Mouse (Mus musculus) spleen, postnatal 14 days (tissue): ENCODE measurements at regions not wholly inside any gene's neighbourhood (a gene's known extent, or its start where the extent isn't known, plus 50 kb on each side); places are given as distances from the start of the nearest gene placed in this dataset.
"Not testable (repeated sequence)": the region's sequence is repeated elsewhere in the genome, so short reads cannot be mapped to it uniquely, and the experiment has no call there.

Experiments used
- DNase-seq, 2 experiments: peaks; one replicate each; pipeline ENCODE4 v3.0.0; 2021 to 2022; ENCODE audit warnings: low spot score in 2 of 2

DNA sequence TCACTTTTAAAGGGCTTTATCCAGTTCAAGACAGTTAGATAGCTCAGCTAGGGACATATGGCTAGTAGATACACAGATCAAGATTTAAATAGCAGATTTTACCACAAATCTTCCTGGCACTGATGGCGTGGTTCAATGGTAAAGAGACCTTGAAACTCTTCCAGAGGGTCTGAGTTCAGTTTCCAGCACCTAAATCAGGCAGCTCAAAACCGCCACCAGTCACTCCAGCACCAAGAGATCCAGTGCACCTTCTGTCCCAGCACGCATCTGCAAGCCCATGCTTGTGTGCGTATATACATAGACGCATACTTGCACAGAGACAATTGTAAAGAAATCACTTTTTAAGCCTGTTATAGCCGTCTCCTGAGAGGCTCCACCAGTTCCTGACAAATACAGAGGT is 454.0 kb upstream of the Jmjd1c start:
- DNase-seq, result no peak

DNA sequence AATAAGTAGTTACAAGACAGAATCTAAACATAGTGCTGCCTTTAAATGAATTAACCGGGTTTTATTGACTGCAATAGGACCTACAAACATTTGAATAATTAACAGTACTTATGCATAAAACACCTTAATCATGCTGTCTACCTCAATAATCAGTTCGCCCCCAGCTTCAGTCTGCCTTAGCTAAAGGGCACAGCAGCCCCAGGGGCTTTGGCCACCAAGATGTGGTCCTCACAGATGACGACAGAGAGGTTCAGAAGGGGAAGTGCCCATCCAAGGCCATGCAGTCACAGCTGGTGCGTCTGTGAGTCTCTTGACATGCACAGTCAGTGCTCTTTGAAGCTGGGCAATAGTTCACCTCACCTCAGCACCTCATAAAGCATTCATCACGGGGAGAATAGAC is 452.8 kb upstream of the Jmjd1c start:
- DNase-seq, result no peak

DNA sequence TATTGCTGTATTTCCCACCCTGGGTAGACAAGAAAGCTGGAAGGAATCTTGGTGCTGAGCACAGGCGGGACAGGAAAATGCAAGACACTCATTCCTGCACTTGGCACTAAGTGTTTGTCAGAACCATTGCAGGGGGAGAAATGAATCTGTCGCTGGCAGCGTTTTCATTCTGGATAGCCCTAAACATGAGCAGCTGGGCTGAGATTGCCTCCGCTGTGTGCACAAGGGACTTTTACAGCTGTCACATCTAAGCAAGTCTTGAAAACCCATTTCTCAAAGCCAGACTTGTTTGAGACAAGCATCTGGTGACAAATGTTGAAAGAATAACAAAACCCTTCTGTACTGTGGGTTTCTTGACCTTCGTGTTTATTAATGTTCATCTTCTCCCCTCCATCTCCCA is 438.4 kb upstream of the Jmjd1c start:
- no peak for DNase-seq

DNA sequence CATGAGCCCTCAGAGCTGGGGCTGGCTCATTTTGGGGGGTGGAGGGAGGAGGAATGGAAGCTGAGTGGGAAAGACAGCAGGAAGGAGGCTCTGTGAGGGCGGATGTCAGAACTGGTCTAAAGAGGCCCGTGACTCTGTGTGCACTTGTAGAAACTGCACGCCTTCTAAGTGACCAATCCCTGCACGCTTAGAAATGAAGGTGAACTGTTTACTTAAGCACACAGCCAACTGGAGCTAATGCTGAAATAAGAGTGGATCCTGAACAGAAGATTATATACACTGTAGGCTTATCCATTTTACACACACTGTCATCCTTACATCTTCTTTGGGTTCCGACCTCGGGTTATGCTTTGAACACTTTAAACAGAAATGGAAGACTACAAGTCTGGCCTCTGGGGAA is 412.8 kb upstream of the Jmjd1c start:
- DNase-seq, result no peak

DNA sequence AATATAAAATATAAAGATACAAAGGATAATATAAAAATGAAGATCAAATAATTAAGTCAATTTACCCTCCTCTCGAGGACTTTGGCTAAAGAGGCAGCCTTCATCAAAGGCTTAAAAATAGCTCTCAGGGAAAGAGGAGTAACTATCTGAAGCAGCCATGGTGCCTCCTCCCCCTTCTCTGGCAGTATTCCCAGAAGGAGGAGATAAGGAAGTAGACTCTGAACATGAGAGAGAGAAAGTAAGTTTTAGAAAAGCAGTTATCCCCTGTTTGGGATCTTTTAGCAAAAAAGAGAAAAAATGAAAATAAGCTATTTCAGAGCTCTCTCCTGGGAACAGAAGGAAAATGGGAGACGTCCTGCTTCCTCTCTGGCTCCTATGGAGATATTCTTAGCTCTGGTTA is 406.7 kb upstream of the Jmjd1c start:
- not testable (repeated sequence) for DNase-seq

DNA sequence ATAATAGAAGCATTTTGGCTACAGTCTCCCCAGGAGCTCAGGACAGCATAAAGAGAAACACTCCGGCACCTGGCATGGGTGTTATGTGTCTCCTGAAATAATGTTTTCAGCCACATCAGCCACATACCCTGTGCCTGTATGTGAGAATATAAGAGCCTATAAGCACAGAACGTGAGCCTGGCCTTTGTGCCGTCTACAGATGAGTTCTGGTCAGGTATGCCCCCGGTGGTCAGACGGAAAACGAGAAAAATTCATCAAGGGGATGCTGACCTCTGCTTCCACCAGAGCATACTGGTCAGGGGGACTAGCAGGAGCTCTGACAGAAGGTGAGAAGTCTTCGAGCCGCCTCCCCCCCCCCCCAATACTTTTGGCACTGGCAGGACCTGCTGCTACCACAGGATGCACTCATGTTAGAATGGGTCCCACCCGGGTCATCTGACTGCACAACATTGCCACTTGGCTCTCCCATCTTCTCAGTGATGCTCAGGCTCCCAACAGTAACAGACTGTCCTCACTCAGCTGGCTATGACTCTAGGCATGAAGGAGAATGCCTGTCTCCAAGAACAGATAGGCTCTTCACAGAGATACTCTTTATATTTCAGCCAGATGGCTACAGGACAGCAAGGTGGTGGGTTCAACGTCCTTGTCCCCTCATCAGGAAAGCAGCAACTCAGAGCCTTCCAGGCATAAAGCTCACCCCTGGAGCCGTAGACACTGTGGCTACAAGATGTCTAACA is 401.2 kb upstream of the Jmjd1c start:
- no peak for DNase-seq

DNA sequence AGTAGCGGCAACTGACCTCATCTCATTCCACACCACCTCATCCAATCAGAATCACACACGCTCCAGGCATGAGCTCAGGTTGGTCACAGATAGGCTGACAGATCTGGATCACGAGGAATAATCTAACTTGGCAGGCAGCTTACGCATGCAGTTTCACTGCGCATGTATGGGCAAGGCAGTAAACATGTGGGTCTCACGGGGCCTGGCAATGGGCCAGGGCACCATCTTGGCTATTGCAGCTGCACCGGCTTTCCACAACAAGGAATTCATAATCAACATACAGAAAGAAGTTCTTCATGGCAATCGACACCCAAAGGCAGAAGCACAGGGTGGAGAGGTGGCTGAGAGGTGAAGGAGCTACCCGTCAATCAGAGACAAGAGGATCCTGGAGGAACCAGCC is 381.0 kb upstream of the Jmjd1c start:
- DNase-seq, result not testable (repeated sequence)

DNA sequence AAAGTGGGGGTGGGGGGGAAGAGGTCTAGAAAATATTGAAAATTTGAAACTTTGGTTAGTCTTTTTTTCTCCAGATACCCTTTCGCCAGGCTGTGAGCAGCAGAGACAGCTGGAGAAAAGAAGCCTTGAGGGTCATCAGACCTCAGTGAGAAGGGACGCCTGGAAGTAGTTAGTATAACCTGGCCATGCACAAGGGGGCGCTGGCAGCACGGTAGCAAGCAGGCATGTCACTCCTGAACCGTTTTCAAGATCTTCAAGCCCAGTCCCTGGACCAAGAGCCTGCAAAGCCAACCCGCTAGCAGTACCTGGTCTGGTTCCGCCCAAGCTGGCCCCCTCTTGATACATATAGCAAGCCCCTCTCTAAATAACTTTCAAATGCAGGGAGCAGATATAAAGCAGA is 378.0 kb upstream of the Jmjd1c start:
- DNase-seq, result no peak

DNA sequence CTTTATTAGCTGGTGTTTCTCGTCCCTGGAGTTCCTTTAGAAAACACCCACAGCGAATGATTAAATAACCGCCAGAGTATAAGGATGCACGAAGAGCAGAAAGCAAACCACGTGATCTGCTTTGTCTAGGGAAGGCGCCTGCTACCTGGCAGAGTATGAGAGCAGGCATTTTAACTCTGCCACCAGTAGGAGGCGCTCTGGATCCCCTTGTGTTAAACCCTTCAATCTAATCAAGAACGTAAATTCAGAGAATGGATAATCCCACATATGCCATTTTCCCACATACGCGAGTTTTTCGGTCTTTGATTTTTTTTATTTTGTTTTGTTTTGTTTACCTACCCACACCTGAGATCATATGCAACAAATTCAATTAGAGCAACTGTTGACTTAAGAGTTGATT is 376.1 kb upstream of the Jmjd1c start:
- no peak for DNase-seq

DNA sequence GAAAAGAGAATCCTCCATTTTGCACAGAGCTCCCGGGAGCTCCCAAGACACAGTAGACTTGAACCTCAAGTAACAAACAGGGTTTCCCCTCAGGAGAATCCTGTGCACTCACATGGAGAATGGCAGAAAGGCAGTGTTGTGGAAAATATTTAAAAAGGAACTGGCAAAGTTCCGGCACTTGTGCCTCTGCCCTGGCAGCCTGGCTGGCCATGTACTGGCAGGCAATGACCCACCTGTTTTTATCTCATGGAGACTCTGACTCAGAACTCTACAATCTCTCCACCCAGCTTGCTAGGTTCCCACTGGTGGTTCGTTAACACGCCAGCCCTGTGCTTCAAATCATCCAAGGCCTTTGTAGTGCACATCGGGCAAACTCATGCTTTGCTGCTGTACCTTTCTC is 362.3 kb upstream of the Jmjd1c start:
- no peak for DNase-seq

DNA sequence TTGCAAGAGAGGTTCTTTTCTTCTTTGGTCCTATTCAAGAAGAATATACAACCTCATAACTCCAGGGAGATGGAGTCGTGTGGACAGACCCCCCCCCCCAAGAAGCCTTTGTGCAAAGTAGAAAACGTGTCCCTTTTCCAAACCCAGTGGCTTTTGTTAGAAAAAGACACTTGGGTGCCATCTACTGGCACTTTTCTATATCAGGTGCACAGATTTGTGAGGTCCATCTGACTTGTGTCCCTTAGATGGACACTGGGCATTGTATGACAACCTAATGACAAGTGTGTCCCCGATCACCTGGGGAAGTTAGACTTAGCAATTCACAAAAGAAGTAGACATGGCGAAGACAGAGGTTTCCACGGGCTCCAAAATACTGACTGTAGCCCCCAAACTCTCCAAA is 361.1 kb upstream of the Jmjd1c start:
- no peak for DNase-seq

DNA sequence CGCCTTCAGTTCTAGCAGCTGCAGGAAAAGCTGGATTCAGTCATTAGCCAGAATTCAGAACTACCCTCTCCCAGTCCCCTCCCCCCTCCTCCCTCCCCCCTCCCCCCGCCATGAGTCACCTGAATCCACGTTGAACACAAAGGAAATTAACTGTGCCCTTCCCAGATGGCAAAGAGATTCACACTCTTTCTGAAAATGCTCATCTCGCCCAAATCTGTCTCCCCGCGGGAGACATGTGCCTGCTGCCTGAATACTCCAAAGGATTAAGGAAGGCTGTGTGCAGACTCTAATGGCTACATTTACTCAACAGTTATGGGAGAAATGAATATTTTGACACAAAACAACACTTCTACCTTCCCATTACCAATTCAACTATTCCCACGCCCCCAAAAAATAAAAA is 356.9 kb upstream of the Jmjd1c start:
- no peak for DNase-seq

DNA sequence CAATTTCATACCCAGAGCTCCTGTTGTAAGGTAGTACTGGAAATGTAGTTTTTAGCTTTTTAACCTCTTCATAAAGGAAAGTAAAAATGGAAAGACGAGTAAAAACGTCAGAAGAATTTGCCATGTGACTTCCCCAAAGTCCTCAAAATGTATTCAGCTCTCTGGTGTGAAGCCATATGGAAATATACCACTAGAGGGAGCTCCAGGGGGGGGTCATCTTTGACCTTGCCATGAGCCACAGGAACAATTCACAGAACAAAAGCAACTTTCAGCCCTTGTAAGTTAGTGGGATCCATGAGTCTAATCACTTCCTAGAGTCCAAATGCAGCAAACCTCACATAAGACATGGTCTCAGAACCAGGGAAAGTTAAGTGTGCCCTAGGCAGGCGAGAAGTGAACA is 354.1 kb upstream of the Jmjd1c start:
- DNase-seq, result no peak

DNA sequence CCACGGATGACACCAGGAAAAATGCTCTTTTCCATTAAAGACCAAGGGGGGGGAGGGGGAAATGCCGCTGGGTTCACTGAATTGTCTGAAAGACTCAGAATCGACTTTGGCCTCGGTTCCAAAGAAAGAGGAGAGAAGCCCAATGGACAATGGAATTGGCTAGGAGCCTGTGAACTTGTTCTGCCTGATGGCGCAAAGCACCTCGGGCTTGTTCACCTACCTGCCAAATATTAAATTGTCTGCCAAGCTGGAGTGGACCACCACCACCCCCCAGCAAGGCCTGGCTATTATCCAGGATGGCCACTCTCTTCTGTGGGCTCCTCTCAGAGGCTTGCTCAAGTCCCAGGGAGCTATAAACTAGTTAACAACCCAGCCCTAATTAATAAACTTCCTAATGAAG is 352.7 kb upstream of the Jmjd1c start:
- DNase-seq, result no peak

DNA sequence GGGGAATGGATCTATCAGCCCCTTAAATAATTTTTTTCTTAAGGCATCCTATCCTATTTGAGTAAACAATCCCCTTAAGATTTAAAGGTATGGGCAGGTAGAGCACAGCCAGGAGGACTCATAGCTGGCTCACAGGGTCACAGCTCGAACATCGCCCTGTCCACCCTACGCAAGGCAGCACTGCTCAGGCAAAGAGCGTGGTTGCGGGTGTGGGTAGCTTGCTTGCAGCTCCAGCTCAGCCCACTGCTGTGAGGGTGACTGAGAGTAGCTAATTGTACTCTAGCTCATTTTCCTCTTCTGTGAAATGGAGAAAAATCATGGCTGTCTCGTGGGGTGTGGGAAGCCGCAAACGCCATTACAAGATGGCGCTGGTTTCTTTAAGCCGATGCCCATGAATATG is 350.1 kb upstream of the Jmjd1c start:
- no peak for DNase-seq

DNA sequence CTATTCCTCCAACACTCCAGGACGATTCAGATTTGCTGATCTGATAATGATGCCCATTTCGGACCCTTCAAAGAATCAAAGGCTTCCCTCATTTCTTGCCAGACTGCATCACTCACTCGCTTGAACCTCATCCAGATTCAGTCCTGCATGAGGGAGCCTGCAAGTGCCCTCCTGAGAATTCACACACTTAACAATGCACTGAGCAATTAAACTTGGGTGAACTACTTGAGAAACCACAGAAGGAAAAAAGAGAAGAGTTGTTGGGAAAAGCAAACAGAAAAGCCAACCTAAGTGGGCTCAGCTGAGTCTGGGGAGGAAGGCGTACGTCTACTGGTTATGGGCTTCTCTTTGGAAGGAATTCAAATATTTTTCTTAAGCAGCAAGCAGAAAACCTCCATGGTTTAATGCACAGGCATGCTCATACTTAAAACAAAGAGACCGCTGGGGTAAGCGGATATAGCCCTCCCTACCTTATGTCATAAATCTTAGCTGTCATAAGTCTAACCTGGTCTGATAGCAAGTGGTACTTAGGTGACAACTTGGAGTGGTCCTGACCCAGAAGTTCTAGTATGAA is 343.6 kb upstream of the Jmjd1c start:
- DNase-seq, result no peak

DNA sequence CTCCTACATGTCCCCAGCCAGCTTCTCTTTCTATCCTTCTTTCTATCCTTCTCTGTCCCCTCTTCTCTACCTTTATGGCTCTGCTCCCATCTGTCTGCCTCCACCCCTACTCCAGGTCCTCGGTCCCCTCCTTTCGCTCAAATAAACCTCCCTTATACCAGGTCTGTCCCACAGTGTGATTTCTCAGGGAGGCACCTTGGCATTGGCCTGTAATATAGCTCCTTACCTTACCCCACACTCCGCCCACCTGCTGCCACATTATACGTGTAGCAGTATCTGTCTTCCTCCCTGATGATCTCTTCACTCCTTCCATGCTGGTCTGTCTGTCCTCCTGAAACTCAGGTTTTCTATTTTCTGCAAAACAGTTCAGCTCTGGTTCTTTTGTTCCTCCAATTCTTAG is 339.1 kb upstream of the Jmjd1c start:
- no peak for DNase-seq

DNA sequence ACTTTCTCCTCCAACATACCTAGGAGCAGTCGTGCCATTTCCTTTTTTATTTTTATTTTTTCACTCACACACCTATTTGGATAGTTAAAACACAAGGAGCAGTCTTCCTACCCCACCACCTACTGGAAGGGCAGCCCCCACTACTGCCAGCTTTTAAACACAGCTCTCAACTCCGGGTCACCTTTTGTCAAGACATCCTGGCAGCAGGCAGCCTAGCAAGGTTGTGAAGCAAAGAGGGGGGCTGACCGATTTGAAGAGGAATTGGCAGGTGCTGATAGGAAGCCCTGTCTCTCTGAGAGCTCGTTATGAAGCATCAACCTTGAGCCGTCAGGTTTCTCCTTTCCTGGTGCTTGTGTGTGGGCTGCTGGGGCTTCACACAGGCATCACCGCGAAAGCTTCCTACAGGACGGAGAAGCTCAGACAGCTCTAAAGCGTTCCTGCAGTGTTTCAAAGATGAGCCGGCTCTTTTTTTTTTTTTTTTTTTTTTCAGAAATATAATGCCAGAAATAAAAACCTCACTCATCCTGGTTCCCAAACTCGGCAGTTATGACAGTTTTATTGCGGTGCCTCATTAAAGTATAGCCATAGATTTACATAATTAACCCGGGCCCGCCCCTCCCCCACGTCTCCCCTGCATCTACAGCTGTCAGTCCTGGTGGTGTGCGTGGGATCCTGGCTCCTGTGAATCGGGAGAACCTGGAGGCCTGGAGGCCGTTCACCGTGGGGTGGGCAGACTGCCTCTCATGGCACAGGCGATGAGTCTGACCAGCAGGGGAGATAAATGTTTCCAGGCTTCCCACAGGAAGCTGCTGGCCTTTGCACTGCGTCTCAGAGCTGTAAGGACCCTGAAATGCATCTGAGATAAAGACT is 325.5 kb upstream of the Jmjd1c start:
- no peak for DNase-seq

DNA sequence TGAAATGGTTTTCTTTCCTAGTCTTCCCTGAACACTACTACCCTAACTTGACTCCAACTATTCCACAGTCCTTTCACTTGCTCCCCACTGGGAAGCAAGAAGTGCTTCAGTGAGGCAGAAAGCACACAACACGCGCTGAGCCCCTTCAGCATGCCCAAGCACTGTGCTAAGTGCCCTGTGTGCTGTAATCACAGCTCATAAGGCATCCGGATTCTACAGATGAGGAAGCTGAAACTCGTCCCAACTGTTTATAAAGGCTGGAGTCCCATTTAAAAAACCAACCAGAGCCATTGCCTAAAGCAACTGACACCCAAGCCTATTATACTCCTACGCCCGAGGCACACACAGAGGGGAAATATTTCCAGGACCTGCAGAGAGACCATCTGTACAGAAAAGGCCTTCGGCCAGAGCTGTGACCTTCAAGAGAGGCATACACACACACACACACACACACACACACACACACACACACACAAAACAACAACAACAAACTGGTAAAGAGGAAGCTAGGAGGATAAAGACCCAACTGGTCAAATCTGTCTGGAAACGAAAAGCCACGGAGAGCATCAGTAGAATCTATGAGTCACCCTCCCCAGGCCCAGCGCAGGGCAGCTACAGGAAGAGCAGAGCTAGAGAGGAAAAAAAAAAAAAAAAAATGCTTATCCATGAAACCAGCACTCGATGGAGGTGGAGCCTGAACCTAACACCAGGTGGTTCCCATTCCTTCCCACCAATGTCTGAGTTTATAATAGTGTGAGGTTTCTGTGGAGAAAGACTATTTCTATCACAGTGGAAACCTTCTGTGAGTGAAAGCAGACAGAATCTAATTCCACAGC is 315.4 kb upstream of the Jmjd1c start:
- DNase-seq, result no peak

DNA sequence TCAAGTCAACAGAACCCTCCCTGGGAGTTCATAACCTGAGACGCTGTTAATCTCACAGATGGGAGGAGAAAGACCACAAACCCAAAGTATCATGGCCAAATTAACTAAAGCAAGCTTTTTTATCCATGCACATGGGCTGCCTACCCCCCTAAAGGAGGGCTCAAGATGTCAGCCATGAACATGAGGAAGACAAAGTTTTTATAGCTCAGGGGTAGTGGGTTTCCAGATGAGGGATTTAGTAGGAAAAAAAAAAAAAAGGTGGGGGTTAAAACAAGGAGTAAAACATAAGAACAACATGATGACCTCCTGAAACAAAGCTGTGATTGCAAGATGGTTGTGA is 314.8 kb upstream of the Jmjd1c start:
- no peak for DNase-seq

DNA sequence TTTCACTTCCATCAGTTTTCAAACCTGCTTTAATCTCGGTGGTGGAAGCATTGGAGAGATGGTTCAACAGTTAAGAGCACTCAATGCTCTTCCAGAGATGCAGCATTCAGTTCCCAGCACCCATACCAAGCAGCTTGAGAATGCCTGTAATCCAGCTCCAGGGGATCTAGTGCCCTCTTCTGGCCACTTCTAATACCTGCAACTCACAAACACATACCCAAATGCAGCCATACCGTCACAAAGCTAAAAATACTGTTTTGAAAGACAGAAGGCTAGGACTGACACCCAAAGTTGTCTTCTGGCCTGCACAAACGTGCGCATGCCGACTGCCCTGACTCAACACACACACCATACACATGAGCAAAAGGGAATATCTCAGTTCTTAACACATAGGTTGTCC is 313.9 kb upstream of the Jmjd1c start:
- DNase-seq, result no peak

DNA sequence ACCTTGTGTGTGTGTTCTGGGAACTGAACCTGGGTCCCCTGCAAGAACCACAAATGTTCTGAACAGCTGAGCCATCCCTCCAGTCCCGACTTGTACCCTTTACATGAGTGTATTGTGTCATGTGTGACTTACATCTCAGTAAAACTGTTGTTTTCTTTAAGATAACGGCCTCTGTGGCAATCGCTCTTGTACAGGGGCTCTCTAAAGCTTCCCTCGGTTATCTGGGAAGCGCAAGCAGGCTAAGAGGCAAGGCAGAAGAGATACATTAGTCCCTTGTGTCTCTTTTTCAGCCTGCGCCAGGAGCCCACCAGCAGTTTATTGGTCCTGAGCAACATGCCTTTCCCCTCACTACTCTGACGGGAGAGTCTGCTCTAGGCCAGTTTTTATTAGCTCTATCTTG is 308.1 kb upstream of the Jmjd1c start:
- no peak for DNase-seq
